Mouse (Mus musculus) left cerebral cortex, postnatal 10 days (tissue): ENCODE results near the gene 4930548H24Rik. TPM values are rescaled to one million over a fixed set of nuclear protein-coding genes. Genes with fewer than 3 reads are reported as not detected.

Experiments
- DNase-seq, 2 experiments: peaks; one replicate each; pipeline ENCODE4 v3.0.0; 2021 to 2022; ENCODE audit warnings: low spot score in 2 of 2, mixed read lengths in 1 of 2; ENCODE audit errors: extremely low spot score in 1 of 2
- intact Hi-C: fragments of 180-260 bp; cut with DNase I; formaldehyde crosslinking; loops from one replicate; pipeline ENCODE4 v1.15.1; 2025
- total RNA-seq, 2 experiments: library from RNA; stranded (reverse); gene quantifications; 2 replicates each; pipeline ENCODE4 v1.2.3; 2021

Gene 4930548H24Rik
- under 1 TPM; 0.13 to 0.20 TPM for total RNA-seq

GRCm38 (mm10) chr5:31485440-31485839 is at the start of gene 4930548H24Rik:
Gene 4930548H24Rik, plus strand, starts transcription at chr5:31485740.
- intact Hi-C loops, result no loop called here
- DNase-seq, result no peak

GRCm38 (mm10) chr5:31451336-31451735 is 34.2 kb upstream of the 4930548H24Rik start:
- intact Hi-C loops, result no loop called here
- no peak for DNase-seq

- DNase-seq, result peak; percentile 95 to 97
- intact Hi-C loops, result no loop called here
Measured at GRCm38 (mm10) chr5:31451878-31452561, 33.5 kb upstream of the 4930548H24Rik start, which contains the start of gene Zfp512. Gene Zfp512, plus strand, starts transcription at chr5:31452431.

GRCm38 (mm10) chr5:31452562-31452878 is 33.0 kb upstream of the 4930548H24Rik start:
- intact Hi-C loops, result no loop called here
- DNase-seq, result no peak

GRCm38 (mm10) chr5:31452886-31453410 is 32.6 kb upstream of the 4930548H24Rik start:
- DNase-seq, result no peak
- intact Hi-C loops, result no loop called here

DNA sequence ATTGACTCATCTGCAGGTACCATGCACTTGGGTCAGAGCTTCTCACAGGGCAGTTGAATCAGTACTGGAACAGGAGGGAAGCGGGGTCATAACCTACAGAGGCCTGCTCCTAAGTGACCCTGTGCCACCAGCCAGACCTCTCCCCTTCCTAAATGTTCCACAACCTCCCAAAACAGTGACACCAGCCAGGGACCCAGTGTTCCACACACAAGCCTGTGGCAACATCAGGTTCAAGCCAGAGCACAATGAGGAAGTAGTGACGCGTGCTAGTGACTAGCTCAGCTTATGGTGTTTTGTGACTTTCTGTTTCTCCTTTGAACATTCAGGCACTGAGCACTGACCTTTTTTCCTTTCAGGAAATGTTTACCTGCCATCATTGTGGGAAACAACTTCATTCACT is 17.7 kb upstream of the 4930548H24Rik start:
- no peak for DNase-seq
- intact Hi-C loops, result loop anchor here (5.0 kb wide), 1 partner anchor 180 kb away; no protein-coding TSS in a partner anchor

GRCm38 (mm10) chr5:31469711-31470110 is 15.8 kb upstream of the 4930548H24Rik start:
- intact Hi-C loops, result loop anchor here (5.0 kb wide), 1 partner anchor 182 kb away; no protein-coding TSS in a partner anchor
- DNase-seq, result peak in 1 of 2 experiments; percentile 30

DNA sequence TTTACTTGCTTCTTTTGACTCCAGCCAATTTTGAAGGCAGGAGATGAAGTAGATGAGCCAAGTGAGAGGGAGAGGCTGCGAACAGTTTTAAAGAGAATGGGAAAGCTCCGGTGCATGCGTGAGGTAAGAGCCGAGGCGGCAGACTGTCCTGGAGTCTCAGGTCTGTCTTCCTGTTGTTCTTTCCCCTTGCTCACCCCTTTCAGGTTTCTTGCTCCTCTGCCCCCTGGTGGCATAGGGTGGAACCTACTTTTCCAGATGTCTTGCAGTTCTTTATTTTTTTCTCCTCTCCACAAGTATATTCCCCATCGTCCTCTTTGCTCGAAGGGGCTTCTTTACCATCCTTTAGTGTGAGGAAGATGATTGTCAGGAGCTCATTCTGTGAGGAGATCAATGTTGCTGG is 15.2 kb upstream of the 4930548H24Rik start:
- intact Hi-C loops, result no loop called here
- DNase-seq, result peak in 1 of 2 experiments; percentile 73

- no peak for DNase-seq
Measured at GRCm38 (mm10) chr5:31480536-31480935, 5.0 kb upstream of the 4930548H24Rik start.

GRCm38 (mm10) chr5:31487889-31488288 is 2.3 kb downstream of the 4930548H24Rik start:
- DNase-seq, result no peak
- intact Hi-C loops, result no loop called here

More at GRCm38 (mm10) chr5:31480536-31480935, 5.0 kb upstream of the 4930548H24Rik start:
- intact Hi-C loops, result no loop called here

- intact Hi-C loops, result no loop called here
- no peak for DNase-seq
Measured at GRCm38 (mm10) chr5:31489116-31489769, 3.7 kb downstream of the 4930548H24Rik start.

DNA sequence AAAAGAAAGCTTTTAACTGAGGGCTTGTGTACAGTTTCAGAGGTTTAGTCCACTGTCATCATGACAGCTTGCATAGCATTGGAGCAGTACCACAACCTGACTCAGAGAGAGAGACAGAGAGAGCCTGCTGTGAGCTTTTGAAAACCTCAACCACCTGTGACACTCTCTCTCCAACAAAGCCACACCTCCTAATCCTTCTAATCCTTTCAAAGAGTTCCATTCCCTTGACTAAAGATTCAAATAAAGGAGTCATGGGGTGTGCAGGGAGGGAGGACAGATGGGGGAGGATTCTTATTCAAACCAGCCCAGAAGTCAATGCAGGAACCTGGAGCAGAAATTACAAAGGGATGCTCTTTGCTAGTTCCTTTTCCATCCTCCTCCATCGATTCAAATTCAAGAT is 6.5 kb downstream of the 4930548H24Rik start:
- intact Hi-C loops, result no loop called here

GRCm38 (mm10) chr5:31494513-31495297 is 9.2 kb downstream of the 4930548H24Rik start, which contains the start of gene Gpn1:
Gene Gpn1, plus strand, starts transcription at chr5:31494741.
- intact Hi-C loops, result no loop called here
- peak; percentile 94 to 96 for DNase-seq

More for the DNA sequence above, 6.5 kb downstream of the 4930548H24Rik start:
- no peak for DNase-seq

GRCm38 (mm10) chr5:31504843-31505242 is 19.3 kb downstream of the 4930548H24Rik start:
- DNase-seq, result no peak
- intact Hi-C loops, result loop anchor here (5.0 kb wide), 1 partner anchor 37 kb away; no protein-coding TSS in a partner anchor

DNA sequence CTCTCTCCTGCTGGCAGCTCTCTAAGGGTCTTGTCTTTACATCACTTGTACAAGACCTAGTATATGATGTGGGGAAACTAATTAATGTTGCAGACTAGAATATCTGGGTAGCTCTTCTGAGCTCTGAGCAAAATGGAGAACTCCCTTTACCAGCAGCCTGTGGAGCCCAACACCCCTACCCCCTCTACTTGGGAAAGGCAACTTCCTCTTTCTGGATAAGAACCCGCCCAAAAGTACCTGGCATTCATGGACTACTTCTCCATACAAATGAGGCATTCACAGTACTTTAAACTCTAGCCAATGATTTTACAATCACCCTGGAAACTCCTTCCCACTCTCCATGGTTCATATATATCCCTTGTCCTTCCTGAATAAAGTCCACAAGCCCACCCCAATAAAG is 26.9 kb downstream of the 4930548H24Rik start:
- DNase-seq, result no peak
- intact Hi-C loops, result no loop called here

- no peak for DNase-seq
- intact Hi-C loops, result no loop called here
Measured at GRCm38 (mm10) chr5:31520556-31520955, 35.0 kb downstream of the 4930548H24Rik start.

- intact Hi-C loops, result no loop called here
- peak; percentile 70 to 77 for DNase-seq
Measured at GRCm38 (mm10) chr5:31526354-31527116, 41.0 kb downstream of the 4930548H24Rik start, which contains the start of gene Slc4a1ap. Gene Slc4a1ap, plus strand, starts transcription at chr5:31526995.

DNA sequence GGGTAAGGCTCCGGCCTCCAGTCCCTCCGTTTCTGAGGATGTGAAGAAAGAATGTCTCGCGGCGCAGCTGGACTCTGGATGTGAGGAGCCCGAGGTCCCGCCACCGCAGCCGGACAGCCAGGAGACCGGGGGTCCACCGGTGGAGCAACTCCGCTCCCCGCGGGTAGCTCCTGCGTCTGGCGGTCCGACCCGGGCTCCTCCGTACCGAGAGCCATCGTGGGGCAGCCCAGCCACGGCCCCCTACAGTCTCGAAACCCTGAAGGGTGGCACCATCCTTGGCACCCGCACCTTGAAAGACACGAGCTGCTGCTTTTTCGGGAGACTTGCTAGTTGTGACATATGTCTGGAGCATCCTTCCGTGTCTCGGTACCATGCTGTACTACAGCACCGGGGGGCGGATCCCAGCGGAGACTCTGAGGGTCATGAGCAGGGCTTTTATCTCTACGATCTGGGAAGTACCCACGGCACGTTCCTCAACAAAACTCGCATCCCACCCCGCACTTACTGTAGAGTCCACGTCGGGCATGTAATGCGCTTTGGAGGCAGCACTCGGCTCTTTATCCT is 41.7 kb downstream of the 4930548H24Rik start:
- intact Hi-C loops, result no loop called here
- DNase-seq, result peak in 1 of 2 experiments; percentile 43
